Mouse (Mus musculus) neural tube, embryonic 15.5 days (tissue): Measurements from ENCODE around the gene Eif4b. TPM values are rescaled to one million over a fixed set of nuclear protein-coding genes. Genes with fewer than 3 reads are reported as not detected.
"Not testable (repeated sequence)": the region's sequence is repeated elsewhere in the genome, so short reads cannot be mapped to it uniquely, and the experiment has no call there.

ENCODE experiments used
- ATAC-seq: fragments of 200-750 bp; cut with Nextera tagmentation; 2 replicates; pipeline ENCODE4 v1.8.0; 2017; ENCODE audit warnings: mild to moderate bottlenecking, moderate TSS enrichment, moderate library complexity; ENCODE audit not compliant: low FRiP score
- H3K27ac ChIP-seq: fragments of 300-500 bp; sonication (generic); replicated peaks from 2 replicates; pipeline ENCODE4 v1.5.1; 2015; ENCODE audit warnings: mild to moderate bottlenecking, inconsistent platforms
- H3K27me3 ChIP-seq: fragments of 300-500 bp; sonication (generic); replicated peaks from 2 replicates; pipeline ENCODE4 v1.6.1; 2015; ENCODE audit warnings: inconsistent platforms
- H3K36me3 ChIP-seq: fragments of 300-500 bp; sonication (generic); 2 replicates; pipeline ENCODE4 v1.6.1; 2015; ENCODE audit warnings: inconsistent platforms
- H3K4me1 ChIP-seq: fragments of 300-500 bp; sonication (generic); 2 replicates; pipeline ENCODE4 v1.6.1; 2015; ENCODE audit warnings: inconsistent platforms
- H3K4me2 ChIP-seq: fragments of 300-500 bp; sonication (generic); 2 replicates; pipeline ENCODE4 v1.6.1; 2015; ENCODE audit warnings: inconsistent platforms, mild to moderate bottlenecking, moderate library complexity
- H3K4me3 ChIP-seq: fragments of 300-500 bp; sonication (generic); replicated peaks from 2 replicates; pipeline ENCODE4 v1.5.1; 2015; ENCODE audit warnings: mild to moderate bottlenecking, inconsistent platforms
- H3K9ac ChIP-seq: fragments of 300-500 bp; sonication (generic); replicated peaks from 2 replicates; pipeline ENCODE4 v1.6.1; 2015; ENCODE audit warnings: mild to moderate bottlenecking, inconsistent platforms
- H3K9me3 ChIP-seq: fragments of 300-500 bp; sonication (generic); replicated peaks from 2 replicates; pipeline ENCODE4 v1.6.1; 2016; ENCODE audit warnings: inconsistent platforms
- WGBS: fragments of 180-500 bp; shearing (Covaris S2); methylation state at CpG from one replicate; pipeline ENCODE4 v1.1.7; 2015; ENCODE audit warnings: mixed read lengths; 5-methylcytosine and 5-hydroxymethylcytosine counted together
- polyA plus RNA-seq: library from polyadenylated mRNA; unstranded; fragments of >200 nt; fragmentation: Nextera tagmentation; extraction: Ambion mirVana; gene quantifications from 2 replicates; pipeline ENCODE4 v1.2.1, GENCODE M21; 2015

The Eif4b gene
- polyA plus RNA-seq, 1 experiment from 2014 or later, result 72.6 TPM

DNA sequence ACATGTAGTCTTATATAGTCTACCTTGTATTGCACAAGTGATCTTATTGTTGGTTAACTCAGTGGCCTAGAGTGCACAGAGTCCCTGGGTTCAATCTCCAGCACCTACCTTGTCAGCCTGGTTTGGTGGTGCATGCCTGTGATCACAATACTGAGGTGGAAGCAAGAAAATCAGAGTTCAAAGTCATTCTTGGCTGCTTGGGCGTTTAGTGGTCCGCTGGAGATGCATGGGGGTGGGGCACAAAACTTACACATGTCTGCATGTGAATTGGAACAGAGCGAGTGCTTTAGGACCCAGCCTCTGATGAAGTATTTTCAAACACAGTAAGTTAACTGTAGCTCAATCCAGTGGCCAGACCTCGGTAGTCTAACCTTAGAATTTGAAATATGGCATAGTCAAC is 5.6 kb downstream of the Eif4b start:
- Histone ChIP-seq H3K4me2 (no peak overlapping the region), H3K27me3 (no peaks in the 10 kb centered on the region), H3K9me3 (no peaks in the 10 kb centered on the region), H3K4me3 (no peak overlapping the region), H3K36me3 (peaks cover 12% of the 10 kb centered on the region), H3K9ac (no peak overlapping the region), H3K4me1 (peaks cover 28% of the 10 kb centered on the region), H3K27ac (no peak overlapping the region)
- 81% methylated on average over 4 of the region's 4 CpGs for WGBS
- ATAC-seq, result no peak

DNA sequence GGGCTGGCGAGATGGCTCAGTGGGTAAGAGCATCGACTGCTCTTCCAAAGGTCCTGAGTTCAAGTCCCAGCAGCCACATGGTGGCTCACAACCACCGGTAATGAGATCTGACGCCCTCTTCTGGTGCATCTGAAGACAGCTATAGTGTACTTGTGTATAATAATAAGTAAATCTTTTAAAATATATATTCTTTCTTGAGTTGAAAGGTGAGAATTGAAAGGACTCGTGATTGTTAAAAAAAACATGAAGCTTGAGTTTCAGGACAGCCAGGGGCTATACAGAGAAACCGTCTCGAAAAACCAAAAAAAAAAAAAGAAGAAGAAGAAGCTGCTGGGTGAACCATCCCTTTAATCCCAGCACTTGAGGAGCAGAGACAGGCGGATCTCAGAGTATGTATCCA is 6.4 kb downstream of the Eif4b start:
- not testable (repeated sequence) for H3K27ac ChIP-seq, H3K27me3 ChIP-seq, H3K9ac ChIP-seq, ATAC-seq, H3K4me3 ChIP-seq, H3K4me2 ChIP-seq, H3K9me3 ChIP-seq
- peaks cover 18% of the 10 kb centered on the region for H3K36me3 ChIP-seq
- 82% methylated on average over 8 of the region's 8 CpGs for WGBS
- peaks cover 22% of the 10 kb centered on the region for H3K4me1 ChIP-seq

DNA sequence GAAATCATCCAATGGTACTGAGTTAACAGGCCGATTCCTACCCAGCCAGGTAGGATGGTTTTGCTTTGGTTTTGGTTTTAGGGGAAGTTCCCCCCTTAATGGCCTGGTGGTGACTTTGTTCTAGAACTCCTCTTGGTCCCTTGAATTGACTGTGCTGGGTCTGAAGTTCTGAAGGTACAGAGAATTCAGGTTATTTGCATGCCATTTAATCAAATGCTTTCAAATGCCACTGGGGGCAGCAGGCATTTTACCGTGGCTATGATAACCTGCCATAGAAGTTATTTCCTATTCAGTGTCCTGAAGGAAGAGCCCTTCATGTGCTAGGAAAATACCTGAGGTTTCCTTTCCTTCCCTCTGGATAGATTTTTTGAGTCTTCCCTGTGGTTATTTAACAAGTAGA is 6.9 kb downstream of the Eif4b start:
- H3K9ac ChIP-seq, result no peak overlapping the region
- H3K36me3 ChIP-seq, result peaks cover 20% of the 10 kb centered on the region
- H3K4me1 ChIP-seq, result peaks cover 17% of the 10 kb centered on the region
- no peak overlapping the region for H3K4me3 ChIP-seq
- no peak for ATAC-seq
- H3K27me3 ChIP-seq, result no peaks in the 10 kb centered on the region
- WGBS, result 63% methylated on average over 2 of the region's 2 CpGs
- H3K4me2 ChIP-seq, result no peak overlapping the region
- H3K9me3 ChIP-seq, result no peaks in the 10 kb centered on the region
- H3K27ac ChIP-seq, result no peak overlapping the region

DNA sequence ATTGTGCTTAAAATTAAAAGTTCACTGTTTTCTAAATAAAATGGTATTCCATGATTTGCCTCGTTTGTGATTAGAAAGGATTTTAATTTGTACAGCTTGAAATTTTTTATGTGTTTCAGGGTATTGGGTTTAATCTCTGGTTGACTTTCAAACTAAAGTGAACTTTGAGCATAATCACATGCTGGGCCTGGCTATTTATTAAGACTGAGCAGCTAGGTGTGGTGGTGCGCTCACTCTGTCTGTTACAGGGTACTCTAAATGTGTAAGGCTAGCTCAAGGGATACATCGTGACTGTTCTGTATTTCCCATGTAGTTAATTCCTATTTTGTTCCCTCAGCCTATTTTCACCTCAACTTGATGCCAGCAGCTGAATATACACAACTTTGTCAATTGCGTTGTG is 8.6 kb downstream of the Eif4b start:
- Histone ChIP-seq H3K9ac (no peak overlapping the region), H3K4me3 (no peak overlapping the region), H3K27ac (no peak overlapping the region), H3K9me3 (no peaks in the 10 kb centered on the region), H3K27me3 (no peaks in the 10 kb centered on the region), H3K36me3 (peaks cover 36% of the 10 kb centered on the region), H3K4me1 (peaks cover 7% of the 10 kb centered on the region; the same call in 1 of the 2 replicates), H3K4me2 (no peak overlapping the region)
- 93% methylated on average over 4 of the region's 4 CpGs for WGBS
- ATAC-seq, result no peak

DNA sequence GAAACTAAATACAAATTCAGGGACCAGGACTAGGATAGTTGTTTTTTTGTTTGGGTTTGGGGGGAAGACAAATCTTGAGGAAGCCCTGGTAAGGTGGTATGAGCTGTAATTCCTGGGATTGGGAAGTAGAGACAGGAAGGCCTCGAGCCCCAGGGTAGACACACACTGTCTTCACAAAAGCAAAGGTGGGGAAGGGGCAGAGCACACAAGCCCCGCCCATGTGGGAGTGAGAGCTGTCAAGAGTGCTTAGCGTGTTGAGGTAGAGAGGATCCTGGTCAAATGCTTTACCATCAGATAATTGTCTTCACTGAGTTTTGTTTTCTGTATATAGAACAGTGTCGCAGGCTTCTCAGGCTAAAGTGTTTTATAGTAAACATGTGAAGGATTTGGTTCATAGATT is 9.5 kb downstream of the Eif4b start:
- H3K4me1 ChIP-seq, result peaks cover 7% of the 10 kb centered on the region; the same call in 1 of the 2 replicates
- H3K4me2 ChIP-seq, result no peak overlapping the region
- H3K27me3 ChIP-seq, result no peaks in the 10 kb centered on the region
- no peak for ATAC-seq
- 91% methylated on average over 4 of the region's 4 CpGs for WGBS
- H3K27ac ChIP-seq, result no peak overlapping the region
- H3K9me3 ChIP-seq, result no peaks in the 10 kb centered on the region
- H3K4me3 ChIP-seq, result no peak overlapping the region
- peaks cover 43% of the 10 kb centered on the region for H3K36me3 ChIP-seq
- no peak overlapping the region for H3K9ac ChIP-seq

DNA sequence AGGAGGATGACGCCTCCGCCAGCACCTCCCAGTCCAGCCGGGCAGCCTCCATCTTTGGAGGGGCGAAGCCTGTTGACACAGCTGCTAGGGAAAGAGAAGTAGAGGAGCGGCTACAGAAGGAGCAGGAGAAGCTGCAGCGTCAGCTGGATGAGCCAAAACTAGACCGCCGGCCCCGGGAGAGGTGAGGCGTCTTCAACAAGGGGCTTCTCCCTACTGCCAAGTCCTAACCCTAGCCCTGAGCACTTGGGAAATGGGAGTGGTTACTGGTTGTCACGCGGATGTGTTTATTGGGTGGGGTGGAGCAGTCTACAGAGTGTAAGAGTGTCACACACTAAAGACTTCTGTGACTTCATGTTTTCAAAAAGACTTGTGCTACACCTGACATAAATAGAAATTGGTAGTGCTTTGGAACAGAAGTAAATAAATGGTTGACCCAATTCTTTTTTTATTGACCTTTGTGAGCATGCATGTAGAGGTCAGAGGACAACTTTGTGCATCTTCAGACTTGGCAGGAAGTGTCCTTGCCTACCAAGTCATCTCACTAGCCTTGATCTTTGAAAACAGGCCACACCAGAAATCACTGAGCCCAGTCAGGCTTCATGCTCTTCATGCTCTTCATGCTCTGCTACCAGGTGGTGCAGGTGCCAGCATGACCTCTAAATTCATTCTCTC is 16.5 kb downstream of the Eif4b start:
- H3K36me3 ChIP-seq, result peaks cover 96% of the 10 kb centered on the region
- no peak for ATAC-seq
- no peaks in the 10 kb centered on the region for H3K9me3 ChIP-seq
- no peaks in the 10 kb centered on the region for H3K27me3 ChIP-seq
- H3K4me3 ChIP-seq, result no peak overlapping the region
- no peak overlapping the region for H3K27ac ChIP-seq
- no peaks in the 10 kb centered on the region for H3K4me1 ChIP-seq
- no peak overlapping the region for H3K4me2 ChIP-seq
- 86% methylated on average over 12 of the region's 12 CpGs for WGBS
- no peak overlapping the region for H3K9ac ChIP-seq

DNA sequence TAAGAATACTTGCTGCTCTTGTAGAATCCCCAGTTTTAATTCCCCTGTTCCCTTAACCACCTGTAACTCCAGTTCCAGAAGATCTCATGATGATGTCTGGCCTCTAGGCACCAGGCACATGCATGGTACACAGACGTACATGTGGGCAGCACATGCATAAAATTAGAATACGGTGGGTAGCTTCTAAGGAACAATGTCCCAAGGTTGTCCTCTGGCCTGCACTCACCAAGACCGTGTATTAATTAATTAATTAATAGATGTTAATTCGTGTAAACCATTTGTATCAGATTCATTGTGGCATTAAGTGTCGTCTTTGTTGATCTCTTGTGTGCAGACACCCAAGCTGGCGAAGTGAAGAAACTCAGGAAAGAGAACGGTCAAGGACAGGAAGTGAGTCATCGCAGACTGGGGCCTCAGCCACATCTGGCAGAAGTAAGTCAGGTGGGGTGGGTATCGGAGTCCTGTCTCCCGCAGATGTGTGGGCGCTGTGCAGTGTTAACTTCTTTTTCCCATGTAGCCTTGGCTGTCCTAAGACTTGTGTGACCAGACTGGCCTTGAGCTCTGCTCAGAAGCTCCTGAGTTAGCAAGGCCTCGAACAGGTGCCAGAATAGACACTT is 17.6 kb downstream of the Eif4b start:
- ATAC-seq, result no peak
- Histone ChIP-seq H3K4me2 (no peak overlapping the region), H3K9me3 (no peaks in the 10 kb centered on the region), H3K4me3 (no peak overlapping the region), H3K27ac (no peak overlapping the region), H3K36me3 (peaks cover 98% of the 10 kb centered on the region), H3K4me1 (no peaks in the 10 kb centered on the region), H3K9ac (no peak overlapping the region), H3K27me3 (no peaks in the 10 kb centered on the region)
- 91% methylated on average over 12 of the region's 12 CpGs for WGBS

DNA sequence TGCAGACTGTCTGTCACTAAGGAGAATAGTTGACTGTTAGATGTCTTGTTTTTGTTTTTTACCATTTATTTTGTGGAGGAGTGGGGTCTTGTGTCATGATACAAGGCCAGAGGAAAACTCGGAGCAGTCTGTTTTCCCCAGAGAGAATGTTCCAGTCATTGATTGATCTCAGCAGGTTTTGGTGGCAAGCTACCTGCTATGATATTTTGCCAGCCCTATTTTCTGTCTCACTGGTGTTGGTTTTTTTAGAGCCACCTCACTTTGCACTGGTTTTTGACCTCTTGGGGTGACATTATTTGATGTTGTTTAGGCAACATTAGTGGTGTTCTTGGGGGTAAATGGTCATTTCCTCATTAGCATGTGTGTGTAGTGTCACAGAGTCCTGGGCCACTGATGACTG is 18.1 kb downstream of the Eif4b start:
- Histone ChIP-seq H3K4me2 (no peak overlapping the region), H3K27ac (no peak overlapping the region), H3K36me3 (peaks cover 95% of the 10 kb centered on the region), H3K9me3 (no peaks in the 10 kb centered on the region), H3K4me1 (no peaks in the 10 kb centered on the region), H3K27me3 (no peaks in the 10 kb centered on the region), H3K9ac (no peak overlapping the region), H3K4me3 (no peak overlapping the region)
- 87% methylated on average over 1 of the region's 1 CpGs for WGBS
- ATAC-seq, result no peak

DNA sequence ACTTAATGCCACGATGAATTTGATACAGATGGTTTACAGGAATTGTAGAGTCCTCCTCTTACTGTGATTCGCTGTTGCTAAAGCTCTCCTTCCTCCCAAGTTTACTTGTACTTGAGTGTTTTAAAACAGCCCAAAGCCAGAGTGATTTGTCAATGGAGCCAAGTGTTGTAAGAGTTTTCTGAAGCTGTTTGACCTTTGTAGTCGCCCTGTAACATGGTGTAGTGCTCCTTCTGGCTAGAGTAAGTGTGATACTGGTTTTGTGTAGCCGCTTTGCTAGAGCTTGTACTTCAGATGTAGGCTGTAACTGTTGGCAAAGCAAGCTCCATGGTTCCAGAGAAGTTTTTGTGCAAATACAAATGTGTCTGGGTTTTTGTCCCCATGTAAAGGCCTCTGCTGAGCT is 18.6 kb downstream of the Eif4b start:
- no peak overlapping the region for H3K4me3 ChIP-seq
- 97% methylated on average over 4 of the region's 4 CpGs for WGBS
- H3K9me3 ChIP-seq, result no peaks in the 10 kb centered on the region
- ATAC-seq, result no peak
- H3K9ac ChIP-seq, result no peak overlapping the region
- no peak overlapping the region for H3K27ac ChIP-seq
- H3K36me3 ChIP-seq, result peaks cover 91% of the 10 kb centered on the region
- no peaks in the 10 kb centered on the region for H3K27me3 ChIP-seq
- no peak overlapping the region for H3K4me2 ChIP-seq
- no peaks in the 10 kb centered on the region for H3K4me1 ChIP-seq

DNA sequence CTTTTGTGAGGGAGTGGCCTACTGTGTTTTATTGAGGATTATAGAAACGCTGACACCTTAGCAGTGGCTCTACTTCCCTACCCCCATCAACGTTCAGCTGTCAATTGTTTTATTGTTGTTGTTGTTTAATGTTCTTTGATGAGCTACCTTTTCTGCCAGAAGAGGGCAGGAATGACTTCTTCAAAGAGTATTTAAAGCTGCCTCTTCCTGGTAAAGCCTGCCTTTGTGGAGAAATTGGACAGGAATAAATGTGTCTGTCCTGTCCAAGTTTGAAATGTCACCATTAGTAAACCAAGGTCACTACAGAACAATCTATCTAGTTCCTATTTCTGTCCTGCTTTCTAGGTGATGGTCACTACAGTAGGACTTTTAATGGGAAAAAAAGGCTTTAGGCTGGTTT is 20.6 kb downstream of the Eif4b start:
- H3K4me3 ChIP-seq, result no peak overlapping the region
- WGBS, result 20% methylated on average over 2 of the region's 2 CpGs
- H3K9ac ChIP-seq, result no peak overlapping the region
- H3K27me3 ChIP-seq, result no peaks in the 10 kb centered on the region; the same call in 1 of the 2 replicates
- H3K36me3 ChIP-seq, result peaks cover 81% of the 10 kb centered on the region
- peaks cover 12% of the 10 kb centered on the region for H3K4me1 ChIP-seq
- H3K27ac ChIP-seq, result no peak overlapping the region
- ATAC-seq, result no peak
- no peaks in the 10 kb centered on the region for H3K9me3 ChIP-seq
- no peak overlapping the region for H3K4me2 ChIP-seq

DNA sequence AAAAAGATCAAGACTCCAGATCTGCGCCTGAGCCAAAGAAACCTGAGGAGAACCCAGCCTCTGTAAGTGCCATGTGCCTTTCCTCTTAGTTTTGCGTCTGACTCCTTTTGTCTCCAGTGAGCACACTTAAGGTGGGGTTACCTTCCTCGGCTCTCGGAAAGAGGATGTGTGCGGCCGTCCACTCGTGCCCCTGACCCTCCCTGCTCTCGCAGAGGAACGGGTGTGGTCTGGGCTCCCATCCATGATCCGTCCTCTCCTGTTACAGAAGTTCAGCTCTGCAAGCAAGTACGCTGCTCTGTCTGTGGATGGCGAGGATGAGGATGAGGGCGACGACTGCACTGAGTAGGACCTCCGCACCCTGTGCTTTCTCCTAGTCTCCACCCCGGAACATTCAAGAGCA is 21.4 kb downstream of the Eif4b start:
- ATAC-seq, result no peak
- Histone ChIP-seq H3K27ac (no peak overlapping the region), H3K4me1 (peaks cover 20% of the 10 kb centered on the region), H3K9me3 (no peaks in the 10 kb centered on the region), H3K4me2 (no peak overlapping the region), H3K4me3 (no peak overlapping the region), H3K36me3 (peaks cover 73% of the 10 kb centered on the region), H3K9ac (no peak overlapping the region), H3K27me3 (no peaks in the 10 kb centered on the region; the same call in 1 of the 2 replicates)
- 90% methylated on average over 16 of the region's 16 CpGs for WGBS

DNA sequence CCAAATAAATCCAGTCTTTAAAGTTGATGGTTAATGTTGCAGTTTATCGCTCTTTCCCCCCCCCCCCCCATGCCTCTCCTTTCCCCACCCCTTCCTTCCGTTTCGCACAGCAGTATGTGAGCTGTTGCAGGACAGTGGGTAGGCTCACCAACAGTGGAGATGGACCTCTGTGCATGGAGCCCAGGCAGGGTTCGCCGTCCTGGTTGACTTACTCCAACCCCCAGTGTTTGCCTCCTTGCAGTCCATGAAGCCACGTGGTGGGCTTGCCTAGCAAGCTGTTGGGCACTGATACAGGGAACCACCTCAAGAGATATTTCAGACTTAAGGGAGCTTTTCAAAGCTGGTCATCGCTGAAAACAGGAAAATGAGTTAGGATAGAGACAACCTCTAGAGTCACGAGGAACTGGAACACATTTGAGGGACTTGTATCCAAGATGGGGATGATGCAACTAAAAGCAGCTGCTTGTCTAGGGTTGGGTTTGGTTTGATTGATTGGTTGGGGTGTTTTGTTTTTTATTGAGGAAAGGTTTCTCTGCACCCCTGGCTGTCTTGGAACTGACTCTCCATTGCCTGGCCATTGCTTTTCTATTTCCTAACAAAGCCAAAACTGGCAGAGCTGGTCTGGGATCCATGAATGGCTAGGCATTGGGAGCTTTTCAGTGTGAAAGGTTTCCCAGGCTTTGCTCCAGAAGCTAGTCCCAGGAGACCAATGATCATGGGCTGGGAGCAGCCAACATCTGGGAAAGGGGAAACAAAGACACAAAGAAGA is 23.8 kb downstream of the Eif4b start:
- no peak overlapping the region for H3K4me2 ChIP-seq
- peaks cover 50% of the 10 kb centered on the region for H3K36me3 ChIP-seq
- no peak overlapping the region for H3K4me3 ChIP-seq
- peaks cover 44% of the 10 kb centered on the region for H3K4me1 ChIP-seq
- H3K9me3 ChIP-seq, result no peaks in the 10 kb centered on the region
- WGBS, result 85% methylated on average over 8 of the region's 8 CpGs
- no peak for ATAC-seq
- H3K27me3 ChIP-seq, result peaks cover 12% of the 10 kb centered on the region
- no peak overlapping the region for H3K27ac ChIP-seq
- H3K9ac ChIP-seq, result no peak overlapping the region
